Mouse (Mus musculus) megakaryocyte progenitor cell, adult 5-6 weeks (primary cell): ENCODE measurements around the gene Spred1. TPM values are rescaled to one million over a fixed set of nuclear protein-coding genes. Genes with fewer than 3 reads are reported as not detected.

ENCODE experiments used
- ATAC-seq: replicated peaks from 2 replicates; pipeline ENCODE4 v1.8.0; 2016; ENCODE audit warnings: mild to moderate bottlenecking, moderate TSS enrichment, inconsistent platforms; ENCODE audit not compliant: poor library complexity
- total RNA-seq, 2 experiments: library from RNA; stranded (forward) in 1 of 2; stranded (reverse) in 1 of 2; fragments of 157-497, 149-512 nt in 1 of 2; fragments of 200-1000 nt in 1 of 2; gene quantifications; 2 replicates each; pipeline versions ENCODE4 v1.2.3 to v1.2.4; 2015 to 2017

Gene Spred1
- total RNA-seq (2015) (18.0 and 21.3 TPM in 2 replicates), total RNA-seq (2017) (16.9 and 23.3 TPM in 2 replicates)

GRCm38 (mm10) chr2:117121212-117121983, at the start of gene Spred1:
Spred1 (plus strand) TSS chr2:117121374.
- ATAC-seq: no peak

GRCm38 (mm10) chr2:117071596-117071995, 49.6 kb upstream of the Spred1 start:
- no peak for ATAC-seq

- no peak for ATAC-seq
Observed at GRCm38 (mm10) chr2:117078711-117079110, 42.5 kb upstream of the Spred1 start.

- no peak for ATAC-seq
Observed at GRCm38 (mm10) chr2:117079621-117080020, 41.6 kb upstream of the Spred1 start.

GRCm38 (mm10) chr2:117086002-117086765, 35.0 kb upstream of the Spred1 start:
- ATAC-seq: no peak

GRCm38 (mm10) chr2:117086766-117087457, 34.3 kb upstream of the Spred1 start:
- ATAC-seq: no peak

GRCm38 (mm10) chr2:117087458-117087820, 33.7 kb upstream of the Spred1 start:
- peak; percentile 62 for ATAC-seq

GRCm38 (mm10) chr2:117089482-117089881, 31.7 kb upstream of the Spred1 start:
- peak; percentile 36 for ATAC-seq

GRCm38 (mm10) chr2:117090061-117090460, 31.1 kb upstream of the Spred1 start:
- no peak for ATAC-seq

GRCm38 (mm10) chr2:117092946-117093401, 28.2 kb upstream of the Spred1 start:
- peak; percentile 64 for ATAC-seq

- no peak for ATAC-seq
Observed at GRCm38 (mm10) chr2:117095491-117095890, 25.7 kb upstream of the Spred1 start.

GRCm38 (mm10) chr2:117097305-117097704, 23.9 kb upstream of the Spred1 start:
- 0 out of 2 replicates have a peak, but pooled peaks have one; percentile 7 for ATAC-seq

GRCm38 (mm10) chr2:117099316-117099715, 21.9 kb upstream of the Spred1 start:
- ATAC-seq: no peak

- ATAC-seq: no peak
Observed at GRCm38 (mm10) chr2:117103461-117103860, 17.7 kb upstream of the Spred1 start.

- ATAC-seq: peak; percentile 86
Observed at GRCm38 (mm10) chr2:117105407-117105806, 15.8 kb upstream of the Spred1 start.

GRCm38 (mm10) chr2:117108059-117108458, 13.1 kb upstream of the Spred1 start:
- ATAC-seq: peak; percentile 69

GRCm38 (mm10) chr2:117109296-117109695, 11.9 kb upstream of the Spred1 start:
- no peak for ATAC-seq

GRCm38 (mm10) chr2:117110355-117110866, 10.8 kb upstream of the Spred1 start:
- ATAC-seq: no peak

GRCm38 (mm10) chr2:117113262-117113661, 7.9 kb upstream of the Spred1 start:
- ATAC-seq: no peak

- ATAC-seq: peak; percentile 32
Observed at GRCm38 (mm10) chr2:117113762-117114161, 7.4 kb upstream of the Spred1 start.

- ATAC-seq: no peak
Observed at GRCm38 (mm10) chr2:117118516-117118915, 2.7 kb upstream of the Spred1 start.
